Mouse (Mus musculus) gonadal fat pad, adult 2 months (tissue): Measurements from ENCODE around the gene Neurl1b. TPM values are rescaled to one million over a fixed set of nuclear protein-coding genes. Genes with fewer than 3 reads are reported as not detected.

ENCODE experiments used
- DNase-seq: peaks from one replicate; pipeline ENCODE4 v3.0.0-alpha.2; 2012; ENCODE audit warnings: low read depth
- polyA plus RNA-seq: library from polyadenylated mRNA; depleted of rRNA; stranded (reverse); fragments of >200 nt; gene quantifications from 2 replicates; pipeline ENCODE4 v1.2.3, GENCODE M21; 2012; rRNA removed

Neurl1b gene
- polyA plus RNA-seq, 1 experiment: 7.2 TPM

- no peak for DNase-seq
These were observed 77.6 kb downstream of the Neurl1b start for GRCm38 (mm10) chr17:26492246-26492645.

- DNase-seq: no peak
These were observed 80.2 kb downstream of the Neurl1b start for GRCm38 (mm10) chr17:26494642-26495468.

Other genes starting within 250 kb of the Neurl1b start
- gene Pdia2, start 215.7 kb upstream of the Neurl1b start, polyA plus RNA-seq: 0.15 TPM in 1 of 2 replicates, not detected in the other
- 27.1 and 28.9 TPM in 2 replicates for gene Rgs11, start 211.9 kb upstream of the Neurl1b start, polyA plus RNA-seq
- gene Arhgdig, start 207.0 kb upstream of the Neurl1b start, polyA plus RNA-seq: 3.2 and 3.3 TPM in 2 replicates
- 67.7 and 87.0 TPM in 2 replicates for gene Fam234a, start 170.6 kb upstream of the Neurl1b start, polyA plus RNA-seq
- gene Luc7l, start 161.9 kb upstream of the Neurl1b start, polyA plus RNA-seq: 22.4 and 23.9 TPM in 2 replicates
- gene Ergic1, start 146.7 kb downstream of the Neurl1b start, polyA plus RNA-seq: 298 and 337 TPM in 2 replicates
- 61.6 and 85.9 TPM in 2 replicates for gene Dusp1, start 147.3 kb downstream of the Neurl1b start, polyA plus RNA-seq
- 451 and 590 TPM in 2 replicates for gene Atp6v0e, start 248.4 kb downstream of the Neurl1b start, polyA plus RNA-seq